Comparison of ENCODE assay signal across 1 mouse cellular context in the genomic region with DNA sequence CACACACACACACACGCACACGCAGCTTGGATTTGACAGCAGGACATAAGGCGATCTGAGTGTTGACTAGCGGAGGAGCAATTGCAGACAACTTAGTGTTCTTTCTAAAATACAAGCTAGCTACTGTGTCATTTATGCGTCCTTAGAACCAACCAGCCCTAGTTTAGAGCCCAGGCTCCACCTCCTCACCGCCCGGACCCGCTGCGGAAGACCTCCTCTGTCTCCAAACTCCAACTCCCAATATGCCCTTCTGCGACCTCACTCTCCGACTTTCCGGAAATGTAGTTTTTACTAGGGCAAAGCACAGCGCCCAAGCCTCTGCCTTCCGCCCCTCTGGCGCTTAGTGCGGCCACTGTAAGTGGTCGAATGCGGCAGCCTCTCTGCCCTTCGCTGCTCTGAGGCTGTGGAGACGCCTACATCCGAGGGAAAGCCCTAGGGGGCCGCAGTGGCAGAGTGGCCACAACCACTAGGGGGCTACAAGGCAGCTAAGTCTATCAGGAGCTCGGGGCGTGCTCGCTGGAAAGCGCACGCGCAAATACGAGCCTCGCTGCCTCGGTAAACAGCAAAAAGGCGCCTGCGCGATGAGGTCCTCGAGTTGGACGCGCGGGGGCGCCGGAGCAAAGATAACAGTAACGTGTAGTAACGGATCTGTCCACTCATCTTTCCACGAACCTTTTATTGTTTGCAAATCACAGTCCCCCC.
TF ChIP-seq lines count a peak whose summit lies in the region.

No protein-coding gene starts in this region.

TF ChIP-seq in CH12.LX, 34 proteins besides CTCF, POLR2A, EP300 and RAD21 (continued from another document):
- TF ChIP-seq PAX5 (IDR thresholded peaks at IDR 0.05; ENCODE audit: low read length): no peak
- no peak for TF ChIP-seq USF1 (IDR thresholded peaks at IDR 0.05; ENCODE audit: low read depth, low read length)
- TF ChIP-seq RCOR1 (conservative IDR thresholded peaks at IDR 0.05; ENCODE audit: low read depth, low read length): no peak
- TF ChIP-seq MXI1 (IDR thresholded peaks at IDR 0.05; ENCODE audit: low read depth, low read length): peak; percentile 81; the same call in 1 of the 2 replicates
- TF ChIP-seq E2F4 (IDR thresholded peaks at IDR 0.05; ENCODE audit: insufficient replicate concordance, low read depth, low read length): no peak
- peak; percentile 84 for TF ChIP-seq HCFC1 (IDR thresholded peaks at IDR 0.05; ENCODE audit: low read depth, low read length)
- TF ChIP-seq NRF1 (IDR thresholded peaks at IDR 0.05; ENCODE audit: low read depth, low read length): peak; percentile 91
- TF ChIP-seq POLR2AphosphoS2 (IDR thresholded peaks at IDR 0.05; ENCODE audit: low read depth, low read length): no peak
- no peak for TF ChIP-seq ZKSCAN1 (IDR thresholded peaks at IDR 0.05; ENCODE audit: borderline replicate concordance, low read depth, low read length)
- no peak; the same call in 1 of the 2 replicates for TF ChIP-seq TCF12 (IDR thresholded peaks at IDR 0.05; ENCODE audit: low read depth, low read length)
- TF ChIP-seq SMC3 (IDR thresholded peaks at IDR 0.05; ENCODE audit: low read depth, low read length): peak; percentile 83
- TF ChIP-seq UBTF (IDR thresholded peaks at IDR 0.05; ENCODE audit: low read depth, low read length): peak; percentile 84; the same call in 1 of the 2 replicates
- peak; percentile 51; the same call in 1 of the 2 replicates for TF ChIP-seq KAT2A (IDR thresholded peaks at IDR 0.05; ENCODE audit: insufficient replicate concordance, low read length)
- peak; percentile 72 for TF ChIP-seq BHLHE40 (IDR thresholded peaks at IDR 0.05; ENCODE audit: low read depth, low read length)
- TF ChIP-seq MEF2A (IDR thresholded peaks at IDR 0.05; ENCODE audit: borderline replicate concordance, low read depth, low read length): peak; percentile 63; the same call in 1 of the 2 replicates
- no peak for TF ChIP-seq ZNF384 (IDR thresholded peaks at IDR 0.05; ENCODE audit: low read depth, low read length)
- TF ChIP-seq CHD2 (IDR thresholded peaks at IDR 0.05; ENCODE audit: low read length): no peak
- peak; percentile 72; the same call in 1 of the 2 replicates for TF ChIP-seq MAX (IDR thresholded peaks at IDR 0.05; ENCODE audit: low read length)
- TF ChIP-seq SIN3A (IDR thresholded peaks at IDR 0.05; ENCODE audit: low read length): peak; percentile 87
- 0 out of 2 replicates have a peak, but pooled peaks have one; percentile 31 for TF ChIP-seq ETS1 (conservative IDR thresholded peaks at IDR 0.05; ENCODE audit: low read depth, low read length)
- TF ChIP-seq MAZ (IDR thresholded peaks at IDR 0.05; ENCODE audit: low read depth, low read length): peak; percentile 81
- peak; percentile 34; the same call in 1 of the 2 replicates for TF ChIP-seq ZC3H11A (IDR thresholded peaks at IDR 0.05; ENCODE audit: low read depth, low read length)
- no peak for TF ChIP-seq ZMIZ1 (IDR thresholded peaks at IDR 0.05; ENCODE audit: low read depth, low read length)
- TF ChIP-seq USF2 (conservative IDR thresholded peaks at IDR 0.05; ENCODE audit: low read depth, low read length): no peak
- TF ChIP-seq MYC (IDR thresholded peaks at IDR 0.05; ENCODE audit: low read depth, low read length): peak; percentile 58
- peak; percentile 80 for TF ChIP-seq NELFE (IDR thresholded peaks at IDR 0.05; ENCODE audit: low read depth, low read length)
- TF ChIP-seq ELF1 (IDR thresholded peaks at IDR 0.05; ENCODE audit: low read depth, low read length): peak; percentile 88
- no peak for TF ChIP-seq MAFK (IDR thresholded peaks at IDR 0.05; ENCODE audit: insufficient replicate concordance, low read length)
- TF ChIP-seq IRF4 (IDR thresholded peaks at IDR 0.05; ENCODE audit: low read depth, low read length): peak; percentile 72
- TF ChIP-seq GABPA (IDR thresholded peaks at IDR 0.05; ENCODE audit: insufficient replicate concordance, low read depth, low read length): no peak
- no peak for TF ChIP-seq CHD1 (IDR thresholded peaks at IDR 0.05; ENCODE audit: low read depth, low read length)
TF ChIP-seq in CH12.LX: peak in this region for 18.
